Mouse (Mus musculus): Measurements from ENCODE around the gene Cpa4.

Cpa4 gene

DNA sequence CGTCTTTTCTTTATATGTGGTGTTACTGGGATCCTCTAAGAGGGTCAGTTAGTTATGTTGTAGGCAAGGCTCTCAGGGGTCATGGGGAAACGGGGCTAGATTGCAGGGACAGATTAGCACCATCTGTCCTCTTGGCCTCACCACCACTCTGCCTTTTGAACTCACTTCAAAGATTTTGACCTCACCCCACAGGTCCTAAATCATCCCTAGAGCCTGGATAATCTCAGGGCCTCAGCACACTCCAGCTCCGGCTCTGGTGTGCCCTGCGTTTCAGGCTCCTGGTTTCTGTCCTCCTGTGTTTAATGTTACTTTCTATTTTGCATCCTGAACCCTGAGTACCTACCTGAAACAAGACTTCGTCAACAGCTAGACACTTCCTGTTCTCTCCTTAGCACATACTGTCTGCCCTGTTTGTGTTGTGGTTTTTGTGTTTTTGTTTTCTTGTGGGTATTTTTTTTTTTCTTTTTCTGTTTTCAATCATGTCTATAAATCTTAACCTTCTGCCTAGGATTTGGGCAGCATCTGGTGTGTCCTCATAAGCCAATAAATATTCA, 23.8 kb downstream of the Cpa4 start:
- DNase-seq (ENCODE audit: low spot score), result no peak

DNA sequence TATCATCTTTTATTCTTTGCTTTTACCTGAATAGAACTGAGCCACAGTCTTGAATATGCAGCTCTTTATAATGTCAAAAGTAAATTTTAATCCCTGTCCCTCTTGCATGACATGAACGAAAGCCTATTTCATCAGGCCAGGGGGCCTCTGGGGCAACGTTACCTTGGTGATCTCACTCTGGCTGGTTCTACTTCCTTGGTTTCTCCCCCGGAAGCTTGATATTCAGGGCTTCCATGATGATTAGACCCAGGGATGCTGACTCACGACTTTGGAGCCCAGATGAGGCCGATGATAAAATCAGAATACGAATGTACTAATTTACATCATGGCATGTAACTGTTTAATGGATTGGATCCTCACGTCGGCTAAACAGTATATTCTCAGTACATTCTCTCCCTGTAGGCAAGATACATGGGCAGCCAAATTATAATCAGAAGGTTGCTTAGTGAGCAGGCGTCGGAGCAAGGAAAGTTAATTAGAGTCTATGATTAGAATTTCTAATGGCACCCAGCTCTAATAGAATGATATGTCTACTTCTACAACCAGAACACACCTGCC, 24.3 kb downstream of the Cpa4 start:
- DNase-seq (ENCODE audit: low spot score), result no peak

DNA sequence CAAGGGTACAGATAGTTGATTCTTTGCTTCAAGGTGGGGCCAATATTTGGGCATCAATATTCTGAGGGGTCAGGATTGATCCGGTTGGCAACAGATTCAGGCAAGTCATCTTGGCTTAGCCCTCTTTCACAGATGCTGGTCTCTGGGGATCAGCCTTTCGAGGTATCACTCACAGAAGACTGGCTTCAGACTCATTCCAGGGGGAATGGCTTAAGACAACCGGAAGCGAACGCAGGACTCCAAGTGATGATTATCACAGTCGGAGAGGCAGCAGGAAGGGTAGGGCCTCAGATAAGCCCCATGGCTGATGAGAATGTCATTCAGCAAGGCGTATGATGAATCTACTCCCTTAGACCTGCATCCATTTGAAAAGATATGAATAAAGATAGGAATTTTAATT, 26.2 kb downstream of the Cpa4 start:
- no peak for DNase-seq (ENCODE audit: low spot score)

DNA sequence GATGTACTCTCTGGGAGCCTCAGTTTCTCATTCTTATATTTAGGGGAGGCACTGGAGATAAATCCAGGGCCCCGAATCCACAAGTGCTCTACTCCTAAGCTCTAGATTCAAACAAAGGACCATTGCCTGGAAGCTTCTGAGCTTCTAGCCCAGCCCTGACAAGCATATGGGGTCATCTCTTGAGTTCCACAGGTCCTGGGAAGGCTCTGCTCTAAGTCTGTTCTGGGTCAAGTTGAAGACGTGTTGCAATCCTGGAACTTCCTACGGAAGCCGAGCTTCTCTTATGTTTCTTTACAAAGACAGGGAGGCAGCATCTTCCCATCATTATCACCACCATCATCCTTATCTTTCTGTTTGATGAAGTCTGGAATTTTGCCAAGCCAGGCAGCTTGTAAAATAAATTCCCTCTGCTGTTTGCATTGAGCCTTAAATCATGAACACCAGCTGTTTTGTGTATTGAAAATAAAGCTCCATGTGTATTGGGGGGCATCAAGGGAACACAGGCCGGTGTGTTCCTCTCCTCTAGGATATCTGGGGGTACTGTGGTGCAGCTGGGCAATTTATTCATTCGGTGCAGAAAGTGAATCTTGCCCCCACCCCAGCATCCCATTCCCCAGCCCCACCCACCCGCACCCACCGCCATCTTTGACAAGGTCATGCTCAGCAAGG, 28.2 kb downstream of the Cpa4 start:
- no peak for DNase-seq (ENCODE audit: low spot score)

DNA sequence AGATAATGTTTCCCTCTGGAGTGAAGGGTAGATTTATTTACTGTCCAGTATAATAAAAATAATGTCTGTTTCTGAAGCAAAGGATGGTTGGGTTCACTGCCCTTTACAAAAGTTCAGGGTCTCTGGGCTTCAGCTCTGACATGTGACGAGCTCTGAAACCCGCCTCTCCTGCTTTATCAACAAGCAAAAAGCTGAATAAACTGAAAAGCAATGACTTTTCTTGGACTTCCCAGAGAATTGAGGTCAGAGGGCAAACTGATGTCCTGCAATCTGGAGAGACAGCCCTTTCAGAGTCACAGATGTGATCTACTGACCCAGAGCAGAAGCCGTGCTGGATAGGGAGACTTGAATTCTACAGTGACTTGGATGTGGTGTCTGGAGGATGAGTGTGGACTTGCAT, 31.9 kb downstream of the Cpa4 start:
- no peak for DNase-seq (ENCODE audit: low spot score)

DNA sequence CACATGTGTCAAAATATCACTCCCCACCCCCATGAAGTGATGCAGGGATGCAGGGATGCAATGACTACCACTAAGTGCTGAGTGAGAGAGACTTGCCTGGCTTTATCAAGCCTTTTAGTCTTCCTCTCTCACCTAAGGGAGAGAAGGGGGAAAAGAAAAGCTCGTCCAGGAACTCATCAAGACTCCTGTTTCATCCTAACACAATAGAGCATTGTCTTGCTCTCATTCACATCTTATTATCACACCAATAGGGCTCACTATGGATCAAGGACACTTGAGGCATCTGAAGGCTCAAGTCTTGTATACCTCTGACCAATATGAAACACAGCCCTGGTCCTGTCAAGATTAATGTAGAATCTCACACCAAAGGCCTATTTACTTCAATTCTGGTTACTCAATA, 32.8 kb downstream of the Cpa4 start:
- DNase-seq (ENCODE audit: low spot score), result no peak

DNA sequence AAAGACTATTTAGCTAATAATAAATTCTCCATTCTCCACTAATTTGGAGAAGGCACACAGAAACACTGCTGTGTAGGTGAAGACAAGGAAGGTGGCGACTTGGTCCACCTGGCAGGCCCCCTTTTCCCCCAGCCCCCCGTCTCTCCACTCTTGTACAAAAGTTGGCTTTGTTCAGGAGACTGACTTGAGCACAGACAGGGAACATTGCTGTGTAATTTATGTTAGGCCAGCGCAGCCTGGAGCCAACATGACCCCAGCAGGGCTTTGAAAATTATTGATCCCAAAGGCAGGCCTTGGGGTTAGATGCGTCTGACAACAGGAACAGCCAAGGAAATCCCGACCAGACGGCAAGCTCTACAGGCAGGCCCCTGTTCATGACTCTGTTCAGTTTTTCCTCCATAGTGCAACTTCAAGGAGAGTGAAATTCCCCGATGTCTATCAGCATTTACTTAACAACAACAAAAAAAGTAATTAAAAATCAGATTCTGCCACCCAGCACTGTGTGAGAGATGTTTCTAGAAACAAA, 36.2 kb downstream of the Cpa4 start:
- DNase-seq (ENCODE audit: low spot score), result no peak

DNA sequence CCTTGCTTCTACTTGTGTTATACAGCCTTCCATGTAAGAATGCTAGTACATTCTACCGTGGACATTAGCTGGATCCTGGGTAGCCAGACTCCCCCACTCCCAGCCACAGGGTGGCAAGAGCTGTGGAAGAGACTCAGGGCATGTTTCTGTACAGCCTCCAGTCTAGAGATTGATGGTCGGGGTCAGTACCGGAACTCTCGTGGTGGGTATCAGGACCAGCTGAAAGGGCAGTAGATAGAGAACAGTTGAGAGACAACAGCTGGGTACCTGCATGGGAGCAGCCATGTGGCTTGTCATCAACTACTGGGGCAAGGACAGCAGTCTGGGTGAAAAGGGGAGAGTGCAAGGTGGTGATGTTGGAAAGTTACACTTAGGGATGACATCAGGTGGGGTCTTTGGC, 36.9 kb downstream of the Cpa4 start:
- no peak for DNase-seq (ENCODE audit: low spot score)

DNA sequence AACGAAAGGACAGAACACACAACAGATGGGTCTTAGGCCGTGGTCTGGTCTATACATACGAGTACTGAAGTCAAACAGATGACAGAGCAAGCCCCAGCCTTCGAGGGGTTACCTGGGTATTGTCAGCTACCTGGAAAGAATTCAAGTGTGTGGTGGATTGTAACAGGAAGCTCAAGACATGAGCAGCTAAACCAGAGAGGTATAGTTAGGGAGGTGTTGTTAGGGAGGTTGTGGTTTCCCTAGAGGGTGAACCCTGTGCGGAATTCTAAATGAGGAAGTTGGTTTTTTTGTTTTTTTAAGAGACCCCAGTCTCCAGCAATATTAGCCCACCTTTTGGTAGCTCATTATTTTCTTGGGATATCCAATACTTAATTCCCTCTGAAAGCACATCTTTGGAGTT, 37.5 kb downstream of the Cpa4 start:
- no peak for DNase-seq (ENCODE audit: low spot score)

DNA sequence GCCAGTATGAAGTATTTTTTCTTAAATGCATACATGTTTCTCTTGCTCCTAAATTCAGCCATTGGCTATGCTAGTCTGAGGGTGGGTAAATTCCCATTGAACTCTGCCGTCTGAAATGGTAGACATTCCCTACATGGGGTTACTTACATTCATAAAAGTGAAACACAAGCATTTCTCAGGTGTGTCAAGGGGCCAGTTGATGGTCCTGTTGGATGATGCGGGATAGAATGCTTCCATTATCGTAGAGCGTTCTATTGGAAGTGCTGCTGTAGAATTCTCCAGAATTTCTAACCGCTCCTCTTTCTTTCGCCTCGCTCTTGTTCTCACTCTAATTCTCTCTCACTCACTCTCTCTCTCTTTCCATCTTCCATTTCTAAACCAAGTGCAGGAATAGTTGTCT, 42.5 kb downstream of the Cpa4 start, which contains the start of gene Cpa5:
Gene Cpa5, plus strand, starts transcription at position 301 of the 400 bp plus-strand sequence.
- no peak for DNase-seq (ENCODE audit: low spot score)

DNA sequence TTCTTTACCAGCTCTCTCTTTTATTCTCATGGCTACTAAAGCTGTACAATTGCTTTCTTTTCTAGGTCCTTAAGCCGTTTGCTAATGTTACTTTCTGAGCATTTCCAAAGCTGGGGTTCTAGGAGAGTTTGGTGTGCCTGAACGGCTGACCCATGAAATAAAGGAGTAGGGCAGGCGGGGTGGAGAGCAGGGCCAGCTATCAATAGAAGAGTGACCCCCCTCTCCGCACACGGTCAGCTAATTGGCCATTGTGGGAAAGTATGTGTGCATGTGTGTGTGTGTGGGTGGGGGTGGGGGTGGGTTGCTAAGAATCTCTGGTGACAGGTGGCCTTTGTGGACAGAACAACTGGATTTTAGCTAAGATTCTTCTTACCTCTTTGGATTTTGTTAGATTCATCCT, 43.0 kb downstream of the Cpa4 start:
- no peak for DNase-seq (ENCODE audit: low spot score)

DNA sequence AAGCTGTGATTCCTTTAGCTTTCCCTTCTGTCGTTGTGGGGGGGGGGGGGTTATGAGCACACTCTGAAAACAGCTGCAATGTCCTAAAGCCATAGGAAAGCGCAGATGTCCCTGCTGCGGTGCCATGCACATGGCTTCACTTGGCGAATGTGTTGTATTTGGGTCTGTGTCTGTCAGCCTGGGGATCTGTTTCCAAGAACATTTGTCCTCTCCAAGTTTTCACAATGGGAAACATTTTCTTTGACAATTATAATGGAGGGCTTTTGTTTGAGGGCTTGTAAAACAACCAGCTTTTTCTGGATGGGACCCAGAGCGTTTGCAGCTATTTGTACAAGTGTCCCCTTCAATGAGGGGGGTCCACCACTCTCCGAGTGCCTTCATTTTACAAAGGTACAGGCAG, 46.1 kb downstream of the Cpa4 start:
- no peak for DNase-seq (ENCODE audit: low spot score)

DNA sequence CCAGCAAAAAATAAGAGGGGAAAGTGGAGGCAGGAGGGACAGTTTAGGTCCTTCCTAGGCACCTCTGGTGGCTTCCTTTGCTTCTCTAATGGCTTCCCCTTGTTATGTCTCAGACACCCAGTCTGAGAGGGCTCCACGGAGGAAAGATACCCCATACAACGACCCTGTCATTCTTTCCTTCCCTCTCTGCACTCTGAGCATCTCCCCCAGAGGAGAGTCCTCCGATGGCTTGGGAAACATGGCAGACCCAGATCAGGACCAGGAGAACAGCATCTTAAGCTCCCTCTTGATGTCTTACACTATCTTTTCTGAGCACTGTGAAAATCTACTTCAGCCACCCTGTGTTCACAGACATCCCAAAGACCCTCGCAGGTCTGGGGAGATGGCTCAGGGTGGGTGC, 47.6 kb downstream of the Cpa4 start:
- DNase-seq (ENCODE audit: low spot score), result no peak

DNA sequence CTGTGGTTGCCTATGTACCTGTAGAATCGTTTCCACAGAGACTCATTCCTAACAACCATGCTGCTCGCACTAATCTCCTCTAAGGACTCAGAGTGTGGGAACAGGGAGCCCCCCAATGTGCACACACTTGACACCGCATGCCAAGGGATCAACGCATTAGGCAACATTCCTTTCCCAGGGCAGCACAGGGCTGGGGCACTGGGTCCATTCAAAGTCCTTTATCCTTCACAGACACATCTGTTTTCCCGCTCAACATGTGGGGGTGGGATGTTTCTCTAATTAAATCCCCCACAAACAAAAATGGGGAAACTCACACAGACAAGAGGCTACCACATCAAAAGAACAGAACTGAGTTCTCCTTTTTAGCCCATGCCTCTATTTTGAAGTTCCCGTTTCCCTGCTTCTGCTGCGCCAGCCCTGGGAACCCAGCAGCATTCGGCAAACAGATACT, 48.3 kb downstream of the Cpa4 start:
- DNase-seq (ENCODE audit: low spot score), result no peak

DNA sequence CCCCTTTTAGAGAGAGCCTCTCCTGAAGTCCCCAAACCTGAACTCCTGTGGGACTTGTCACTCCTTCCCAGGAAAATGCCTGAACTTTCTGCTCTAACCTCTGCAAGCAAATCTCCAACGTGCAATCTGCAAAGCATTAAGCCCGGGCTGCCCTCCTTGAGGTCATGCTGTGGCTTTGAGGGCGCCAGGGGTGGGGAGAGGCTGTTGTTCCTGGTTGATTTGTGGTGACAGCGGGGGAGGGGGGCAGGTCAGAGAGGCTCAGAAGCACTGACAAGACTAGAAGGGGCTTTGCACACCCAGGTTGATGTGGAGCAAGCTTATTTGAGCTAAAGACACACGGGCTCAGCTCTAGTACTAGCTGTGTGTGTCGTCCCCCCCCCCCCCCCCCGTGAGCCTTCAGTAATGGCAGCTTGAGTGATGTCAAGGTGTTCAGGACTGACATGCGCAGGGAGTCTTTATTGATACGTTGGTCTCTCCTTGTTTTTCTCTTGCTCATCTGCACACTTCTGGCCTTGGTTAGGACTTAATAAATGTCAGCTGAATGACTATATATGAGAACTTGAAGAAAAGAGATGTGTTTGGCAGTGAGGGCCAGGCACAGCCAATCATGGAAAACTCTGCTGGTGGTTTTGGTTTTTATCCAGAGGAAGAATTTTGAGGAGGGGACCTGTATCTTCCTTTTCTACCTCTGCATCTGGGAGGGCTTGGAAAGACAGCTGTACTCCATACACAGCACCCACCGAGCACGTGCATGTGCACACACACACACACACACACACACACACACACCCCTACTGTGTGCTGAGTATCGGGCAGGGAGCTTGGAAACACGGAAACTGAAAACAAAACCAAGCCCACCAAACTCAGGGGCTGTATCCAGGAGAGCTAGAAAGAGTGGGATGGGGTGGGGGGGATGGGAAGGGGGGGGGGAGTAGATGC, 49.1 kb downstream of the Cpa4 start:
- DNase-seq (ENCODE audit: low spot score), result no peak

DNA sequence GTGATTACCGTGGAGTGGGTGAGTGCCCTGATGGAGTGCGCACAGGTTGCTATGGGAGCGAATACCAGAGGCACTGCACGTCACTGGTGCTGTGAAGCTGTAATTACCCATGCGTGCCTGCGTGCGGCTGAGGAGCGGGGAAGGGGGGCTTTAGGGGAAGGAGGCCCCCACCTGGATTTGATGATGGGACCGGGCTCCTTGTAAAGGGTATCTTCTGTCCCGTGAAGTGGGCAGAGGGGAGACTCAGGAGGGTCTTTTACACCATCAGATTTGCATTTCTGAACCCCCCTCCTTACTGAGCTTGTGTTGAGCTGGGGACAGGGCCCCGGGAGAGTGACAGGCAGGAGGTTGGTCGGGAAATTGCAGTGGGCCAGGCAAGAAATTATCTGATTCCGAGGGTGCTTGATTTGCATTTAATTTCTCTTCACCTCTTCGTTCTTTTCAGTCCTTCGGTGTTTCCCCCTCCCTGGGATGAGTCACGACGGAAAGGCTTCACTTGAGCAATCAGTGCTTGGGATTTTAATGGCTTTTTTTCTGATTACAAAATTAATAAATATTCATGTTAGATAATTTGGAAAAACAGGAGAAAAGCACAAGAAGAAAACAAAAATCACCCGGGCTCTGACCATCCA, 49.9 kb downstream of the Cpa4 start:
- no peak for DNase-seq (ENCODE audit: low spot score)

DNA sequence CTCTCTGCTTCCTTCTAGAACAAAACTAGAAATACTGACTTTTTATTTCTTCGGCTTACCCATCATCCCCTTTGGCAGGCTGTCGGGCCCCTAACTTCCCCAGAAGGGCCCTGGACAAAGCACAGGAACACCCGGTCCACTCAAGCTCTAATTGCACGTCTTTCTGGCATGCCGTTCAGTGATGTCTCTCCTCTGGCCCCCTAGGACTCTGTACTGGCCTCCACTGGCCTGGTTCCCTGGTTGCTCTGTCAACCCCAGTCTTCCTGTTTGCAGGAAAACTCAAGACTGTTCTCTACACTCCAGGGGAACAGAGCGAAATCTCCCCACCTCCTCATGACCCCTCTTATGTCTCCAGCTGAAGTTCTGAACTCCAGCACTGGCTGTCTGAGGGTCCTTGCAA, 50.6 kb downstream of the Cpa4 start:
- DNase-seq (ENCODE audit: low spot score), result no peak

DNA sequence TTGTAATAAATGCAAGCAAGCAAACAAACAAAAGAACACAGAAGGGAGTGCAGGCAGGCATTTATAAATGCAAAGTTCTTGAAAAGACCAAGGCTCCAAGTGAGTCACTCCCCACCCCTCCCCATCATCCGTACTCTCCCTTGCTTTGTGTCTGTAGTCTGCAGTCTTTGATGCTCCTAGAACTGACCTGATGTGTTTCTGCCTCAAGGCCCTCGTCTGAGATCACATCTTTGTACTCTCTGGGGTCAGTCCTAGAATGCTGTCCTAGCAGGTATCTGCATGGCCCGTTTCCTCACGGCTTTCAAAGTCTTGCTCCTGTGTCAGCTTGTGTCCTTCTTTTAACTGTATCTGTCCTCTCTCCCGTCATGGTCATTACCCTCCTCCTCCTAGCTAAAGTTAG, 51.4 kb downstream of the Cpa4 start:
- no peak for DNase-seq (ENCODE audit: low spot score)

DNA sequence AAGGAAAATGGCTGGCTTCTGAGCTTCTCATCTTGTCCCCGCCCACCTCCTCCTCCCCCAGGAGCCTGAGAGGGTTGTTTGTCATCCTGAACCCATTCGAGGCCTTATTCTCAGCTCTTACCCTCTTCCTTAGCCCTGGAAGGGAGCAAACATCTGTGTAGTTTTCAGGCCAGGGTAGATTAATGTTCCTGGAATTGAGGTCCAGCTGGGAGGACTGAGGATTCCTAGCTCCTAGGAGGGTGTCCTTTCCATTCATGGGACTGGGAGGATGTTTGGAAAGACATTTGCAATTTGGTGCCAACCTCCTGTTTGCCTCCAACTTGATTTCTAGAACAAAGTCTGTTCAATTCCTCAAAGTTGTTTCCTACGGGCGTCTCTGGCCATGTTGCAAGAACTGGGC, 52.4 kb downstream of the Cpa4 start:
- no peak for DNase-seq (ENCODE audit: low spot score)

DNA sequence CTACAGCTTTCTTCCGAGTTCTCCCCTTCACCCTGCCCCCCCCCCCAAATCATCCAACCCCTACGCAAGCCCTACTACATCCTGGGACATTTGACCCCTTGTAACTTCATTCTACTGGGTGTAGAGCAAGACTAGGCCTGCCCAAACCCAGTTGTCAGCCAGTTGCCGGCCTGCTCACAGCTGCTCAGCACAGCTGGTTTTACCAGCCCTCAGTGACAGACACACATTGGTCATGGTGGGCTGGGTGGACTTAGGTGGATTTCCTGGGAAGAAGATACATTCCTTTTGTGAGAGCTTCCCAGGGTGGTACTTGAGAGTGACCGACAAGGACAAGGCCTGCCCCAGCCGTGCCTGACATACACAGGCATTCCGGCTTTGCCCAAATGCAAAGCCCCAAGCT, 52.8 kb downstream of the Cpa4 start:
- no peak for DNase-seq (ENCODE audit: low spot score)

DNA sequence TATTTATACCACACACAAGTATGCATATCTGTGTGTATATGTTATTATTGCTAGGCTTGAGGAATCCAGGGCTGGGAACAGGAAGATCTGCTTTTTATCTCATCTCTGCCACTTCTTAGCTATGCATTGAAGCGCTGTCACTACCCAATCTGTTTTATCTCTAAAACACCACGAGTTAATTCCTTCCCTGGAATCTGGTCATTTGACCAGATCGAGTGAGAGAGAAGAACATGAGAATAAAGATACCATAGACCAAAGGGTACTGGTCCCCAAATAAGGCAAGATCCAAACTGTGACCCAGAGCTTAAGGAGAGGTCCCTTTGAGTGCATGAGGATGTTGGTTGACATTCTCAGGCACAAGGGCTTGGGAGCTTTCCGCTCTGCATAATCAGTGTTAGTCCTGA, 53.8 kb downstream of the Cpa4 start:
- DNase-seq (ENCODE audit: low spot score), result no peak

DNA sequence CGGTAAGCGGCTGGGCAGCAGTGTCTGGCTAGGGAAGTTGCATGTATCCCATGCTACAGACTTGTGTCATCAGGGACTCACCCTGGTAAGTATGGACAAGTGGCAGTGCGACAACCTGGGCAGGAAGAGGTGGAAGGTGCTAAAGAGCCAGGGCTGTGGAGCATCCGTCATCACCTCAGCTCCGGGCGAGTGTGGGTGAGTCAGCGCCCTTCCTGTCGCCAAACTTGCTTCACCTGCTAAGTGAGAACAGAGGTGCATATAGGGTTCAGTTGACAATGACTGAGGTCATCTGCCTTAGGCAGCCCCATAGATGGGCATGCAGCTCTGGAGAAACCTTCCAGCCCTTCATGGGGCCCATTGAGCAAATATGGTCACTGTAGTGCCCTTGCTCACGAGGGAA, 56.6 kb downstream of the Cpa4 start:
- no peak for DNase-seq (ENCODE audit: low spot score)

Data from ovary, postnatal 10 days (tissue).